Mouse (Mus musculus) CH12.LX (cell line): Measurements from ENCODE around the gene Cdh23.

Experiments
- CHD1 ChIP-seq: IDR thresholded peaks from 2 replicates; pipeline ENCODE4 v1.6.1; 2012; ENCODE audit warnings: low read depth, low read length, improper control_type of control experiment, inconsistent platforms
- CTCF ChIP-seq, 2 experiments: IDR thresholded peaks in 1 of 2; conservative IDR thresholded peaks in 1 of 2; 2 replicates each; pipeline ENCODE4 v1.5.1; 2011 to 2012; ENCODE audit warnings: low read depth in 2 of 2, low read length in 2 of 2, improper control_type of control experiment in 1 of 2, inconsistent platforms in 1 of 2, mild to moderate bottlenecking in 1 of 2, moderate library complexity in 1 of 2
- SIN3A ChIP-seq: IDR thresholded peaks from 2 replicates; pipeline ENCODE4 v1.6.1; 2012; ENCODE audit warnings: low read length, improper control_type of control experiment, inconsistent platforms

- no peak for TF ChIP-seq CTCF (conservative IDR thresholded peaks at IDR 0.05 in 1 of 2, IDR thresholded peaks at IDR 0.05 in 1 of 2; ENCODE audit: low read depth in 2 of 2, low read length in 2 of 2)
- no peak for TF ChIP-seq CHD1
- no peak for TF ChIP-seq SIN3A
Observed at GRCm38 (mm10) chr10:60445031-60445593, 251.2 kb downstream of the Cdh23 start.
